Mouse (Mus musculus) hematopoietic stem cell, adult 5-6 weeks (primary cell): ENCODE measurements around the gene Fam120b. TPM values are rescaled to one million over a fixed set of nuclear protein-coding genes. Genes with fewer than 3 reads are reported as not detected.
"Not testable (repeated sequence)": the region's sequence is repeated elsewhere in the genome, so short reads cannot be mapped to it uniquely, and the experiment has no call there.

ENCODE experiments used
- ATAC-seq, 2 experiments: fragments of 125-278 bp in 1 of 2; replicated peaks in 1 of 2; 2 replicates each; pipeline ENCODE4 v1.8.0; 2016 to 2017; ENCODE audit warnings: inconsistent platforms in 2 of 2, mild to moderate bottlenecking in 2 of 2, moderate number of reproducible peaks in 2 of 2, low read depth in 1 of 2, moderate TSS enrichment in 1 of 2; ENCODE audit not compliant: low FRiP score in 2 of 2, poor library complexity in 2 of 2, severe bottlenecking in 2 of 2, insufficient read depth in 1 of 2, low TSS enrichment in 1 of 2
- total RNA-seq: library from RNA; stranded (forward); fragments of 172-1452, 232-1000 nt; gene quantifications from 2 replicates; pipeline ENCODE4 v1.2.3, GENCODE M21; 2017

The Fam120b gene
- total RNA-seq, 1 experiment from 2014 or later: 20.7 TPM

DNA sequence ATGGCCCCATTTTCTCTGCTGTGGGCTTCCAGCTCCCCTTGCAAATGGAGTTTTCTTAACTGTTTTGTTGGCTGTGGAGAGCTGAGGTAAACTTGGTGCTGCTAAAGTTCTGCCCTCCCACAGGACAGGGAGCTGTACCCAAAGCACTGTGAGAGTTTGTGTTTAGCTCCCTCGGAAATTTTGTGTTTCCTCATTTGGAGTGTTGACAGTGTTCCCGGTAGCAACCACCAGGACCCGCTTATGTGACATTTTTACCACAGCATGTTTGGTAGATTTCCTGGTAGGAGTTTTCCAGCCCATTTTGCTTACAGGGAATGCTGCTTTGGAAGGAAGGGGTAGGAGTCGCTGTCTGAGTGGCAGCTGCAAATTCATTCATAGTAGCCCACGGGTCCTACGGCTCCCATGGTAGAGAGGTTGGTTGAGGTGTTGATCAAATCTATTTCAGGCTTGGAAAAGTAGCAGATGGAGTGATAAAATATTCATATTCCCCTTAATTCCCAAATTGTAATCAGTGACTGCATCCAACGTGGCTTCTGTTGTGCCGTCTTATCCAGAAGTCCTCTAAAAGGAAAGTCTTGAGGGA is 24.1 kb downstream of the Fam120b start:
- ATAC-seq: no peak

DNA sequence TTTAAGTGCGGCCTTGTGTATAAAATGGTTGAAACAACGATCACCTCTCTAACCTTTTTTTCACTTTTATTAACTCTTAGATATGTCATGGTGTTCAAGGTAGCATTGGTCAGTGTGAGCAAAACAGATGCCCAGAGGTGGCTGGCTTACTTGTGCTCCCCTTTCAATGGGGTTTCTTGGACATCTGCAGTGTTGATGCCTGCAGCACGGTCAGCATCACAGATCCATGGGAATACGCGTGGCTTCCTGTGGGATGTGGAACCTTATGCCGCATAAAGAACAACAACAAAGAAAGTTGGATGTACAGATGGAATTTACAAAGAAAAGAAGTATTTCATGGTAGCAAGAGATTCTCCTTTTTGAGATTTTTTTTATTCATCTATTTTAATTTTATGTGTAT is 25.4 kb downstream of the Fam120b start:
- ATAC-seq: no peak

DNA sequence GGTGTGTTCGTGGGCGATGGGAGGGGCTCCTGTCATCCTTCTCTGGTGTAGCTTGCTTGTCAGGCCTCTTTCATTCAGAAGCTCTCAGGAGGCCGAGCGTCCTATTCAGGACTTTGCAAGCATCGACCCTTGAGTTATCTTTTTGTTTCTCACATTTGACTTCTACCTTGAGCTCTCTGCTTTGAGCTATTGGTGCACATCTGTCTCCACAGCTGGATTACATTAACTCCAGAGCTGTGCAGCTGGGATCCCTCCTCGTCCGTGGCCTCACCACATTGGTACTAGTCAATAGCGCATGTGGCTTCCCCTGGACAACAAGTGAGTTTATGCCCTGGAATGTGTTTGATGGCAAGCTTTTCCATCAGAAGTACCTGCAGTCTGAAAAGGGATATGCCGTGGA is 26.7 kb downstream of the Fam120b start:
- ATAC-seq: no peak

DNA sequence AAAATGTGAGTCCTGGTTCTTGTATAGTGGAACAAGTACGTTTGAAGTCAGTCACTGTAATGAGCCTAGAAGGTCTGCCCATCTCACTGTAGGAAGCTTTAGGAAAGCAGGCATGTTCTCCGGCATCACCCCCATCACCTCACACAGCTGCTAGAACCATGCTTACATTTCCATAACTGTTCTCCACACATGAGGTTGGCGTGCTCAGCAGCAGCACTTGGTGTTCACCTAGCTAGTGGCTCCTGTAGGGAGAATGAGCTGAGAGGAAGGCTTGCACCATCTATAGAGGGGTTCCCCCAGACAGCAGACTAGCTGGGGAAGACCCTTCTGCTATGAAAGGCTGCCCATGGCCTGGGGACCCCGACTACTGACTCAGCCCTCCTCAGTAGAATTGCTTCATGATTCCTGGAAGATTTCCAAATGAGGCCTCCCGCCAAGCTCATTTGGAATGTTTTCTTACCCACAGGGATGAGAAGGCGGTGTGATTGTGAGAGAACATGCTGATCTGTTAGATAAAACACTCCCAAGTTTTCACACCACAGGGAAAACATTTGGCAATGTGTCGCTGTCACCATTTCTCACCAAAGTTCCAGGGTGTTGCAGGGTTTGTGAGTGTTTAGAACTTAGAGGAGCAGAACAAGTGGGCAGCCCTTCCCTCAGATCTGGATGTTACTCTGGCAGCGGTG is 27.2 kb downstream of the Fam120b start:
- no peak for ATAC-seq

DNA sequence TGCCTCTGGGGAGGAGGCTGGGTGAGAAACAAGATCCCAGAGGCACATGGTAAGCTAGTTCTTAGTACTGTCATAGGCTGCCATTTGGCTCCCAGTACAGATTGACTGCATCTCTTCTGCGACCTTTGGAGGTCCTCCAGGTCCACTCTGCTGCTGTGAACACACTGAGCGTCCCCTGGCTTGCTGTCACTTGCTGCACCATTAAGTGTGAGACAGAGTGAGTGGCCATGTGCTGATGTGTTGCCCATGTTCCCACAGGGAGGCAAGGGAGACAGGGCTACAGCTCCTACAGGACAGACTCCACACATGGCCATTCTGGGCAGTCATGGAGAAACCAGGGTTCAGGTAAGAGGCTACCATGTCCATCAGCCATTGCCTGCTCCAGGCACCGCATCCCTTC is 29.9 kb downstream of the Fam120b start:
- no peak for ATAC-seq

DNA sequence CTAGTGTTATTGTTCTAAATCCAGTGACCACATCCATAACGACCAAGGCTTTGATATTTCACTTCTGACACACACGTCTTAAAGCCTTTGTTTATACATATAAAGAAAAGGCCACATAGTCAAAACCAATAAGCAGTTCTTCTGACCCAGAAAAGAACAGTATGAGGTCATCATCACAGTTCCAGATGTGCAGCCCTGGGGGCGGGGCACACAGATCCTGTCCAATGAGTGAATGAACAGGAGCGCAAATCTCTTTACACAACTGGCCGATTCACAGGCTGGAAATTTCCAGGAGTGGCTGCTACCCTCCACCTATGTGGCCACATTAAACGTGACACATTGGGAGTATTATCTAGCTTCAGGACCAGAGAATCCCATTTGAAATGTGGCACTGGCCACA is 33.4 kb downstream of the Fam120b start:
- no peak for ATAC-seq

DNA sequence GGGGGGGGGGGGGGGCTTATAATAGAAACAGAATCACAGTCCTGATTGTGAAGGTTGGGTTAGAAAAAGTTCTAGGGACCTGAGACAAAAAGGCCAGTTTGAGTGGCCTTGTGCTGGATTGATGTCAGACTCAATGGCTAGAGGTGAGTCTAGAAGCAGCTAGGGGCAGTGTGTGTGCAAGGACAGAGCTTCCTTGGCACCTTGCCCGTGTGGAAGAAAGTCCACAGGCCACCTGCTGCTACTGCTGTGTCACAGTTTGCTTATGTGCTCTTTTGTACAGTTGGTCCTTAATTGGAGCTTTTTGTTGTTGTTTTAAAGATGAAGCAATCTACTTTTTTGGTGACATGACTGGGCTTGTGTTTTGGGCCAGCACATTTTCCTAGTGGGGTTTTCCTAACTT is 33.9 kb downstream of the Fam120b start:
- ATAC-seq: no peak

DNA sequence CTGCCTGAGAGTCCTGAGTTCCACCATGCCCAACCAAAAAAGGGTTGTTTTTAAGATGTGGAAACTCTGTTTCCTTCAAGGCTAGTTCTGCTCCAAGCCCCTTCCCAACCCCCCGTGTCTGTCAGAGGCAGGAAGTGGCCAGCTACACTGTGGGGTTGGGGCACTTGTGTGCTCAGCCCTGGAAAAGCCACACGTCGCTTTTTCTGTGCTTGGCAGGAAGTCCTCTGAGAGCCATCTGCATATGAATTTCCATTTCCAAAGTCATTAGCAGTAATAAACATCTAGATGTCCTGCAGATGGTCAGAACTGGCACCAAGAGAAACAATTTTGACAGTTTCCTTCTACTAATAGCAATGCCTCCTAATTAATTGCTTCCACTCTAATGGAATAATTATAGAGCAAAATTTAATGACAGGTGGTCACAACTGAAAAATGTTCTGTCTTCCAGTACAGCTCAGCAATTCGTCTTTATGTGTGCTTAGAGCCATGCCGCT is 35.1 kb downstream of the Fam120b start:
- ATAC-seq: peak; percentile 85 to 86

DNA sequence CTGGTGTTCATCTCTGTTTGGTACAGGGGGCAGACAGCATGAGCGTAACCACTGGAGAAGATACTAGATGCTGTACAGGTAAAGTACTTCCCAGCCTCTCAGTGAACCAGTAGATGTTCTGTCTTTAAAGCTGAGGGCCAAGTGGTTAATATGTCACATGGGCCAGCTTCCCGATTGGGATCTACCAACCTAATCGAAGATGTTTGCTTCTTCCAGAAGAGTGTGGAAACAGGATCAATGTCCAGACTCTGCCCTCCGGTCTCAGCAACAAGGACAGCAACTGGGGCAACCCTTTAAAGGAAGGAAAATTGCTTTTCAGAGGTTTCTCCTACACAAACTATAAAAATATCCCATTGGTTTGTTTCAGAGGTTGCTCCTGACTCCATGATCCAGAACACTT is 35.5 kb downstream of the Fam120b start:
- no peak for ATAC-seq

DNA sequence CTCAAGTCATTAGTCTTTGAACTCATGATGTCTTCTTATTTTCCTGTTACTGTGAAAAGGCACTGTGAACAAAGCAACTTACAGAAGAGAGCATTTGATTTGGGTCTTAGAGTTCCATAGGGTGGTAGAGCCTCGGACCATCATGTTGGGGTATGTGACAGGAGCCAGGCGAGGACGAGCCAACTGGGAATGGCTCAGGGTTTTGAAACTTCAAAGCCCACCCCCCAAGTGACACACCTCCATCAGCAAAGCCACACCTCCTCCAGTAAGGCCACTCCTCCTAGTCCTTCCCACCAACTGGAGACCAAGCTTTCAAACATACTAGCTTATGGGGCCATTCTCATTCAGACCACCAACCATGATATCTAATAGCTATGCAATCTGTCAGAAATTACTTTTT is 36.0 kb downstream of the Fam120b start:
- ATAC-seq: no peak

DNA sequence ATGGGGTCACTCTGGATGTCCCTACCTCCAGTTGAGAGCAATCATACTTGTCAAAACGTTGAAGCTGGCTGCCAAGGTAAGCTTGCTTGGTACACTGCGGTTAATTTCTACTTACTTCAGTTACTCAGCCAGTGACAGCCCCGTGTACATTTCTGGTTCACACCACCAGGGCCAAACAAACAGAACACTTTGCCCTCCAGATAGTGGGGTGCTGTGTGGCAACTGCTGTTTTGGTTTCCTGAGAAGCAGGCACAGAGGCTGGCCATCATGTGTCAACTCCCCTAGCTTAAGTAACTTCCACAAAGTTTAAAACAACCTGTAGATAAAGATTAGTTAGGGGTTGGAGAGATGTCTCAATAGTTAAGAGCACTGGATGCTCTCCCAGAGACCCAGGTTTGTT is 38.7 kb downstream of the Fam120b start:
- ATAC-seq: peak; percentile 61 to 63; a peak in 3 of 4 replicates

DNA sequence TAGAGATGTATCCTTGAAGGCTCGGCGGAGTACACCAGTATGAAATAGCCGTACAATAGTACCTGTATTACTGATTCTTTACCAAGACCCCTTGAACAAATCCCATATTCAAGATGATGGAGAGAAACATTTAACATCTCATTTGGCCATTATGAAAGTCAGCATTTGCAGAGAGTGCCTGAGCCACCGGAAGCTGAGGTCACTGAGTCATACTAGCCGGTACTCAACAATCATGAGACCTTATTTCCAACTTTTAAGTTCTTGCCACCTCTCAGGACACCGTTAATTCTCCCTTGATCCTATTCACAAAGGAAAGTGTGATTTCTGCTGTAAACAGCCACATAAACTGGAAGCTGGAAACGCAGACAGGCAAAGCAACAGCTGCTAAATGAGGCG is 44.1 kb downstream of the Fam120b start:
- ATAC-seq: peak; percentile 54 to 65

DNA sequence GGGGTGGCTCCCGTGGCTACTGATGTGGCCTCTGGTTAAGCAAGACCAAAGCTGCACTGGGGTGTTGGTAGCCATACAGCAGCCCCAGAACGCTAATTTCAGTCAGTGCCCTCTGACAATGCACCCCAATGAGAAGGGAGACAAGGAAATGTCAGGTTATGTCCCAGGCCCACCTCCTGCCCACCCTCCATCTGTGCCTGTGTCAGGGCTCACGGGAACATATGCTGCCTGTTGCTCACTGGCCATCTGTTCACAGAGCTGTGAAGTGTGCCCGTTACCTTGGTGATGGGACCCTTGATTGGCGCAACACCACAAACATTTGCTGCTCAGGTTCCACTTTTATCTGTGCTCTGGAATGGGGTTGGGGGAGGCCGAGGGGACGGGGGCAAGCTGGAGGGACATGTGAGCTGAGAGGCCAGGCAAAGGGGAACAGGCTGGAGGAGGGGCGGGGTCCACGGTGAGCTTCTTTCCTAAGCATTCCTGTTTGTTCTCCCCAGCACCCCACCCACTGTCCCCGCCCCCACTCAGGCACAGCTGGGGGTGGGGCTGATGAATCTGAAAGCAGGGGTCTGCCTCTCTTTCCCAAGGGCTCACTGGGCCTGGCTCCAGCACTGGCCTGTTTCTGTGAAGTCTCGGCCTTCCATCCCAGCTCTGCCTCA is 44.6 kb downstream of the Fam120b start:
- ATAC-seq: peak; percentile 46 to 51

DNA sequence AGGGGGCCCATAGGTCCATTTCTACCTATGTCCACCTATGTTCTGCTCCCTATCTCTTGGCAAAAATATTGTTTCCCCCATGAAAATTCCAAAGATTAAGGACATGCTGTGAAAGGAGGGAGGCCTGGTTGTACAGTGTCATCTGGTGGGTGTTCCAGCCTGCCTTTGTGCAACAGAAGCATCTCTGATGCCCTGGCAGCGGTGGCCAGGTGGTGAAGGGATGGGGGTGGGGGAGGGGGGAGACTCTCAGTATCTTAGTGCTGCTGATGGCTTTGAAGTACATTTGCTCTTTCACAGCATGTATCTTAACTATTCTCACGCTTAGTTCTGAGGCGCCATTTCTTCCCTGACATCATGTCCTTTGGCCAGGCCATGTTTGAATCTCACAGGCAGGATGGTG is 49.4 kb downstream of the Fam120b start:
- no peak for ATAC-seq

DNA sequence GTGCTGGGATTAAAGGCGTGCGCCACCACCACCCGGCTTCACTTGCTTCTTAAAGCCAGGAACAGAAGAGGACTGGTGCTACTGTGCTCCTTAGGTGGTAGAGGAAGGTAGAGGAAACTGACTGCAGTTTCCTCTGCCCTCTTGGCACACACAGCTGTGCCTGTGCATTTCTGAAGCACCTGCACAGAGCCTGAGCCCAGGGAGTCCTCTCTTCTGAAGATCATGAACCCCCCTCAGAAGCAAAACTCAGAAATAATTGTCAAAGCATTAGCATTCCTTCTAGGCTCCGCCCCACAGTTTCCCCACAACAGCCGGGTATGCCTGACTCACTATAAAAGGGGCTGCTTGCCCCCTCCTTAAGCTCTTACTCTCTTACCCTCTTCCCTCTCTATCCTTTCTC is 51.8 kb downstream of the Fam120b start:
- ATAC-seq: no peak

DNA sequence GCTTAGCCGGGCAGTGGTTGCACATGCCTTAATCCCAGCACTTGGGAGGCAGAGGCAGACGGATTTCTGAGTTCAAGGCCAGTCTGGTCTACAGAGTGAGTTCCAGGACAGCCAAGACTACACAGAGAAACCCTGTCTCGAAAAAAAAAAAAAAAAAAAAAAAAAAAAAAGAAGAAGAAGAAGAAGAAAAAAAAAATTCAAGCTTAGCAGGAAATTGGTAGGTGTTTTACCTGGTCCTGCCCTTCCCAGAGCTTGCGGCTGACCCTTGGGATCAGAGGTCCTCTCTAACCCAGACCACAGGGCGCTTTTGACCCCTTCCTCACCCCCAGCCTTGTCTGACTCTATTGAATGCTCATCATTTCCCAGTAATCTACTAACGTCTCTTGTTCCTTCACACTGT is 53.1 kb downstream of the Fam120b start:
- not testable (repeated sequence) for ATAC-seq

DNA sequence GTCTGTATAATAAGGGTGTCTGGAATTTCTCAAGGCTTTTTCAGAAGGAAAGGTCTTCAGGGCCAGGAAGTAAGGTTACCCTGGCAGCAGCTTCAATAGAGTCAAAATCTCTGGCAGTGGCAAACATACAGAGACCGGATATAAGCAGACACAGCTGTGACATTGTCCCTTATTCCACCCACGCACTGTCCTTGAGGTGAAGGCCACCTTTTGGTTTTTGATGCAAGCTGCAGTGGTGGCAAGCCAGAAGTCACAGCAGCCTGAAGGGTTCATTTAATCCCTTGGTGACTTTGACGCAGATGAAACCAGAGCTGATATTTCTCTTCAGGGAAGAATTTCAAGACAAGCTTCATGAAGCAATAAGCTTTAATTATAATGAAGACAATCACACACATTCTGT is 53.6 kb downstream of the Fam120b start:
- no peak for ATAC-seq

DNA sequence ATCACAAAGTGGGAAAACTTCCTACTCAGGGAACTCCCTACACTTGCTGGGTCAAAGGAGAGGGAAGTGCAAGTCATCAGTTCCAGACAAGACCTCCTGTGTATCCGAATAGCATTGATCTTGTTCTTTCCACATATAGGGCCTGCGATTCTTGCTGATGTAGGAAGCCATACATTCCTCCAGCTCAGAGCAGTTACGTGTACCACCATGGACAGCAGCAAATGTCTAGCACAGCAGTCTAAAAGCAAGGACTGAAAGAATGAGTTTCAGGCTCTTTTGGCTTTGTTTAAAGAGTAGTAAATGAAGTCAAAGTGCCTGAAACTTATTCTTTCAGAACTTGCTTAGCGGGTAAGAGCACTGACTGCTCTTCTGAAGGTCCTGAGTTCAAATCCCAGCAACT is 59.2 kb downstream of the Fam120b start:
- no peak for ATAC-seq

DNA sequence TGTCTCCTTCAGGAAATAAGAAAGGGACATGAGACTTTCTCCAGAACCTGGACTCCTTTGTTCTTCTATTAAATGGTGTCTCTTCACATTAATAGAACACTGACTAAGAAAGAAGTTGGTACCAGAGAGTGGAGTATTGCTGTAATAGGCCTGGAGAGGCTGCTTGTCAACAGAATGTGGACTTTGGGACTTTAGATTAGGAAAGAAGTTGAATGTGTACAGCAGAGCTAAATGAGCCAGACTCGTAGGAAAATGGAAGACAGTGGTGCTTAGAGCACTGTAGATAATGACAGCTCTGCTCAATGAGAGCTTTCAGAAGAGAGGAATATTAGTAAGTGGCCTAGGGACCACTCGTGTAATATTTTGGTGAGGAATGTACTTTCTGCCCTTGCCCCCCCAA is 60.6 kb downstream of the Fam120b start:
- no peak for ATAC-seq
